24 mouse cellular contexts compared by ENCODE assay signal in the genomic region with DNA sequence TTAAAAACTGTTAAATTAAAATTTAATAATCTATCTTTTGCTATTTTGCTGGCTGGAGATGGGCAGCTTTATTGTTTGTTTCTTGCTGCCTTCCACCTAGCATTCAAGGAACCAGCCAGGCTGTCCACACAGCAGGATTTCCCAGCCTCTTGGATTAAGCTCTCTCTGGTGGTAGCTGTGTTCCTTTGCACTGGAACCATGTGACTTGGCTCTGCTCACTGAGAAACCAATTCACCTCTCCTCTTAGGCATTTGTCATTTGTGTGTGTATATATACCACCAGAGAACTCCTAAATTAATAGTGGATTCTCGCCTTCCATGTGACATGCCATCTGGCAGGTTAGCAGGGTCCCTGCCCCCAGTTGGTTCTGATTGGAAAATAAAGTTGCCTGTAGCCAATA.
DNase-seq lines count a peak whose midpoint lies in the region; ATAC-seq and TF ChIP-seq lines count a peak whose summit lies in the region.
"Had no signal": no experiment of that assay in that cellular context is flagged by ENCODE, and none has a peak within 500 bp of the region (broad histone marks: within the 10 kb centered on the region; RNA-seq: fewer than 3 reads in every experiment).

No protein-coding gene starts in this region.

- H3K36me3 ChIP-seq in hindbrain, embryonic 15.5 days, result no peaks in the 10 kb centered on the region
- no peaks in the 10 kb centered on the region for H3K36me3 ChIP-seq in hindbrain, embryonic 13.5 days
- H3K36me3 ChIP-seq in limb, embryonic 10.5 days, result no peaks in the 10 kb centered on the region
- H3K36me3 ChIP-seq: embryonic facial prominence, embryonic 13.5 days; heart, embryonic 12.5 days; midbrain, embryonic 13.5 days; neural tube, embryonic 15.5 days had no signal

- no peaks in the 10 kb centered on the region for H3K4me1 ChIP-seq in hindbrain, embryonic 15.5 days (replicated peaks)
- H3K4me1 ChIP-seq in hindbrain, embryonic 13.5 days (replicated peaks), result no peaks in the 10 kb centered on the region
- H3K4me1 ChIP-seq in cerebellum, adult 2 months (ENCODE audit: control insufficient read depth, insufficient read depth, low read length), result no peaks in the 10 kb centered on the region
- no peaks in the 10 kb centered on the region for H3K4me1 ChIP-seq in limb, embryonic 10.5 days
- H3K4me1 ChIP-seq: embryonic facial prominence, embryonic 13.5 days; heart, embryonic 12.5 days; midbrain, embryonic 13.5 days; neural tube, embryonic 15.5 days had no signal

- H3K9me3 ChIP-seq in hindbrain, embryonic 15.5 days, result no peaks in the 10 kb centered on the region
- no peaks in the 10 kb centered on the region for H3K9me3 ChIP-seq in hindbrain, embryonic 13.5 days
- no peaks in the 10 kb centered on the region for H3K9me3 ChIP-seq in limb, embryonic 10.5 days (replicated peaks)
- H3K9me3 ChIP-seq: embryonic facial prominence, embryonic 13.5 days; heart, embryonic 12.5 days; midbrain, embryonic 13.5 days; neural tube, embryonic 15.5 days had no signal

- H3K27me3 ChIP-seq in hindbrain, embryonic 15.5 days, result no peaks in the 10 kb centered on the region
- no peaks in the 10 kb centered on the region for H3K27me3 ChIP-seq in hindbrain, embryonic 13.5 days
- H3K27me3 ChIP-seq in cerebellum, adult 2 months (ENCODE audit: control insufficient read depth, insufficient read depth, low read length), result no peaks in the 10 kb centered on the region
- H3K27me3 ChIP-seq in limb, embryonic 10.5 days (ENCODE audit: low read depth, poor library complexity, severe bottlenecking), result no peaks in the 10 kb centered on the region
- H3K27me3 ChIP-seq: embryonic facial prominence, embryonic 13.5 days; heart, embryonic 12.5 days; midbrain, embryonic 13.5 days; neural tube, embryonic 15.5 days had no signal

- no peak for TF ChIP-seq CTCF in cerebellum, adult 2 months (IDR thresholded peaks at IDR 0.05; ENCODE audit: borderline replicate concordance, insufficient read depth, low read depth, low read length)

- 74% methylated on average over 1 of the region's 1 CpGs for WGBS in hindbrain, embryonic 15.5 days
- WGBS in hindbrain, embryonic 13.5 days, result 83% methylated on average over 1 of the region's 1 CpGs
- WGBS in cerebellum, adult 2 months, result 12% methylated on average over 1 of the region's 1 CpGs
- 82% methylated on average over 1 of the region's 1 CpGs for WGBS in limb, embryonic 10.5 days

- no peak overlapping the region for H3K4me2 ChIP-seq in hindbrain, embryonic 15.5 days
- no peak overlapping the region for H3K4me2 ChIP-seq in hindbrain, embryonic 13.5 days
- H3K4me2 ChIP-seq: embryonic facial prominence, embryonic 13.5 days; heart, embryonic 12.5 days; midbrain, embryonic 13.5 days; neural tube, embryonic 15.5 days had no signal

- DNase-seq in brain, adult 2 months (ENCODE audit: low read depth, low spot score), result peak; percentile 74
- peak; percentile 31 to 69 for DNase-seq in cerebellum, adult 2 months
- DNase-seq in cerebellum, postnatal 14 days, result peak; percentile 69 to 76
- no peak for DNase-seq in limb, embryonic 10.5 days (ENCODE audit: low spot score)
- no peak for DNase-seq in layer of hippocampus, adult 9-11 months
- DNase-seq: adrenal gland, postnatal 36 days; heart, adult 2 months; heart, postnatal 4 days; kidney, adult 11 months; kidney, postnatal 14 days; liver; lung, adult 2 months; lung, postnatal 10 days; retina, postnatal 1 day; right cerebral cortex, postnatal 14 days had no signal

- no peak overlapping the region for H3K27ac ChIP-seq in hindbrain, embryonic 15.5 days (replicated peaks)
- H3K27ac ChIP-seq in hindbrain, embryonic 13.5 days, result no peak overlapping the region
- no peak overlapping the region for H3K27ac ChIP-seq in cerebellum, adult 2 months (ENCODE audit: insufficient read depth, low read length)
- H3K27ac ChIP-seq in limb, embryonic 10.5 days, result no peak overlapping the region
- H3K27ac ChIP-seq: embryonic facial prominence, embryonic 13.5 days; heart, adult 2 months; liver, embryonic 14.5 days; macrophage; midbrain, embryonic 13.5 days; neural tube, embryonic 15.5 days had no signal

- ATAC-seq in hindbrain, embryonic 15.5 days (ENCODE audit: low FRiP score, low read depth), result peak; percentile 30; the same call in 1 of the 2 replicates
- ATAC-seq in hindbrain, embryonic 13.5 days (ENCODE audit: low FRiP score), result no peak
- ATAC-seq: forebrain, embryonic 16.5 days; midbrain, embryonic 13.5 days had no signal

- no peak for TF ChIP-seq POLR2A in cerebellum, adult 2 months (IDR thresholded peaks at IDR 0.05; ENCODE audit: borderline replicate concordance, insufficient read depth, low read length)

- no peak overlapping the region for H3K4me3 ChIP-seq in hindbrain, embryonic 15.5 days
- no peak overlapping the region for H3K4me3 ChIP-seq in hindbrain, embryonic 13.5 days
- H3K4me3 ChIP-seq in cerebellum, adult 2 months (replicated peaks; ENCODE audit: insufficient read depth, low read depth, low read length), result no peak overlapping the region
- H3K4me3 ChIP-seq in limb, embryonic 10.5 days, result no peak overlapping the region
- H3K4me3 ChIP-seq: embryonic facial prominence, embryonic 13.5 days; heart, adult 2 months; heart, embryonic 12.5 days; midbrain, embryonic 13.5 days; neural tube, embryonic 15.5 days had no signal

- no peak overlapping the region for H3K9ac ChIP-seq in hindbrain, embryonic 15.5 days
- no peak overlapping the region for H3K9ac ChIP-seq in hindbrain, embryonic 13.5 days
- H3K9ac ChIP-seq: embryonic facial prominence, embryonic 13.5 days; heart, embryonic 12.5 days; liver, embryonic 14.5 days; midbrain, embryonic 13.5 days; neural tube, embryonic 15.5 days had no signal

Comparison
In these comparisons a context has a peak if more than half of its experiments do, and no peak if none do; other contexts are left out.
1. DNase-seq: peak in brain, adult 2 months (single experiment), cerebellum, adult 2 months (2 of 2) and cerebellum, postnatal 14 days (2 of 2); none in limb, embryonic 10.5 days (single experiment) and layer of hippocampus, adult 9-11 months (single experiment).